Mouse (Mus musculus): Measurements from ENCODE around the gene Cuedc1.
"Not testable (repeated sequence)": the region's sequence is repeated elsewhere in the genome, so short reads cannot be mapped to it uniquely, and the experiment has no call there.

The Cuedc1 gene

DNA sequence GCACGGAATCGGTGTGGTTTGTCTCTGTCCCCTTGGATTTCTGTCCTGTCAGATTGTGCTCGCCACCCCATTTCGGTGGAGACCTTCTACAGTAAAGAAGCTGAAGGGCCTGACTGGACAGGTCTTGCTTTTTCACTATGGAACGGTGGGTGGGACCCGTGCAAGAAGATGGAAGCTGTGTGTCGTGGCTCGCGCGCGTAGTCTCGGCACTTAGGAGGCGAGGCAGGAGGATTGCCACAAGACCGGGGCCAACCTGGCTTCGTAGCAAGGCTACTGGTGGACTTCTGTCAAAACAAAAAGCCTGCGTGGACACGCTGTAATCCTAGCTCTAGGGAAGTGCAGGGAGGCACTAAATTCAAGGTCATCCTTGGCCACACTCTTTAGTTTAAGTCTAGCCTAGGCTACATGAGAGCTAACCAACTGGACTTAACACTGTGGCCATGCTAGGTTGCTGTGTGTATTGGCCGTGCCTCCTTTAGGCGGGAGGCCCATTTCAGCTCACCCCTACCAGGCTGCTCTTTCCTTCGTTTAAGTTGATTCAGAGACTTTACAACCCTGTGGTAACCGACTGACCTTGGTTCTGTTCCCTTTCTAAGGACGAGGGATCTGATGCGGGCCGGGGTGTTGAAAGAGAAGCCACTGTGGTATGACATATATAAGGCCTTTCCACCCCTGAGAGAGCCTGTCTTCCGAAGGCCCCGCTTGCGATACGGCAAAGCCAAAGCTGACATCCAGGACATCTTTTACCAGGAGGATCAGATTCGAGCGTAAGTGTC is 106.9 kb downstream of the Cuedc1 start:
- no peak for DNase-seq

GRCm38 (mm10) chr11:88206576-88206975 is 108.7 kb downstream of the Cuedc1 start:
- DNase-seq, result not testable (repeated sequence)

DNA sequence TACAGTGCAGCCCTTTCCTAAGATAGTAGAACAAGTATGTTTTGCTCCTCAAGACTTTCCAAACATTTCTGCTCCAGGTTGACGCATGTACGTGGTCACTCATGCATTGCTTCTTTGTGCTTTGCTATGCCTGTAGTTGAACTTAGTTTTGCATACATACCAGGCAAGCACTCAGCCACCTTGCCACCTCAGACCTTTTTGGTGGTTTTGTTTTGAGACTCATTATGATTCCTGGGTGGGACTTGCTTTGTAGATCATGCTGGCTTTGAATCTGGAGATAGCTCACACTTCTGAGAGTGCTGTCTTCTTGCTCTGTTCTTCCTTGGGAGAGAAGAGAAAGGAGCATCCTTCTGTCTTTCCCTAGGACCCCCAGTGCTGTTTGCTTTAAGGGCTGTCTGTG is 109.8 kb downstream of the Cuedc1 start:
- no peak for DNase-seq

GRCm38 (mm10) chr11:88211824-88212582 is 114.1 kb downstream of the Cuedc1 start:
- no peak for DNase-seq

DNA sequence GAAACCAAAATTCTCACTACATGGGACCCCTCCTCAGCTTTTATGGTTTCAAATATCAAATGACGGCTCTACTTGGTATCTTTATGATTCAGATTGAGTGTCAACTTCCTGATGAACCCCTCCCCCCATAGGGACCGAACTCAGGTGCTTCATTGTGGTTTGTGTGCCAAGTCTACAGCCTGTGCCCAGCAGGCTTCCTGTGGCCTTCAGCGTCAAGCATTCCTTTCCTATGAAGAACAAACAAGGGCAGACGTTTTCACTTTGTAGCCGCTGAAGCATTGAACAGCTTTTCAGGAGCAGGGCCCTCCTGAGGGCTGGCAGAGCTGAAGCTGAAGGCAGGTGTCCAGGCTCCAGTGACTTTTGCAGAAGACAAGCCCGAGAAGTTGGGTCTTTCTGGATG is 115.9 kb downstream of the Cuedc1 start:
- peak; percentile 36 to 38 for DNase-seq

- DNase-seq, result peak; percentile 82 to 84
Observed at GRCm38 (mm10) chr11:88214881-88215831, 117.3 kb downstream of the Cuedc1 start.

GRCm38 (mm10) chr11:88216231-88216685 is 118.4 kb downstream of the Cuedc1 start:
- DNase-seq, result peak; percentile 86

- DNase-seq, result no peak
Observed at GRCm38 (mm10) chr11:88218155-88218554, 120.3 kb downstream of the Cuedc1 start.

GRCm38 (mm10) chr11:88218586-88218985 is 120.7 kb downstream of the Cuedc1 start:
- DNase-seq, result no peak

DNA sequence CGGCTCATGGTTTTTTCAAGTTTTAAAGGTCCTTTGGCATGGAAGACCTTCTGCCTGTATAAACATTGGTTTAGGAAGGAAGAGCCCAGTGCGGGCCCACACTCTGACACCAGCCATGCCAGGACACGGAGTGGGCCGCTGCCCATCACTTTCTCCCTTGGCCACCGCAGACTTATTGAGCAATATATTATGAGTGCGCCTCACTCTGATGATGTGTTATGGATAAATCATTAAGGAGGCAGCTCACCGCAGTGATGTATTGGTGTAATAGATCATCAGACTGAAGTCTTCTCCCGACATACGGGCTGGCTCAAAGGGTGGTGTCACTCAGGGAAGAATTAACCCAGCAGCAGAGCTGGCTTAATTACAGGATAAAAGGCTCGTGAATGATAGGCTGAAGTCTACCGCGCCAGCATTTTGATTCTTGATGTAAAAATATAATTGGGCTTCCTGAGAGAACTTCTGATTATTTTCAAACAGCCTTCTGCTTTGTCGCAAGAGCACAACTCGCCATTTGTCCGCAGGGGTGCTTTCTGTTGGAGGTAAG is 124.1 kb downstream of the Cuedc1 start:
- no peak for DNase-seq

DNA sequence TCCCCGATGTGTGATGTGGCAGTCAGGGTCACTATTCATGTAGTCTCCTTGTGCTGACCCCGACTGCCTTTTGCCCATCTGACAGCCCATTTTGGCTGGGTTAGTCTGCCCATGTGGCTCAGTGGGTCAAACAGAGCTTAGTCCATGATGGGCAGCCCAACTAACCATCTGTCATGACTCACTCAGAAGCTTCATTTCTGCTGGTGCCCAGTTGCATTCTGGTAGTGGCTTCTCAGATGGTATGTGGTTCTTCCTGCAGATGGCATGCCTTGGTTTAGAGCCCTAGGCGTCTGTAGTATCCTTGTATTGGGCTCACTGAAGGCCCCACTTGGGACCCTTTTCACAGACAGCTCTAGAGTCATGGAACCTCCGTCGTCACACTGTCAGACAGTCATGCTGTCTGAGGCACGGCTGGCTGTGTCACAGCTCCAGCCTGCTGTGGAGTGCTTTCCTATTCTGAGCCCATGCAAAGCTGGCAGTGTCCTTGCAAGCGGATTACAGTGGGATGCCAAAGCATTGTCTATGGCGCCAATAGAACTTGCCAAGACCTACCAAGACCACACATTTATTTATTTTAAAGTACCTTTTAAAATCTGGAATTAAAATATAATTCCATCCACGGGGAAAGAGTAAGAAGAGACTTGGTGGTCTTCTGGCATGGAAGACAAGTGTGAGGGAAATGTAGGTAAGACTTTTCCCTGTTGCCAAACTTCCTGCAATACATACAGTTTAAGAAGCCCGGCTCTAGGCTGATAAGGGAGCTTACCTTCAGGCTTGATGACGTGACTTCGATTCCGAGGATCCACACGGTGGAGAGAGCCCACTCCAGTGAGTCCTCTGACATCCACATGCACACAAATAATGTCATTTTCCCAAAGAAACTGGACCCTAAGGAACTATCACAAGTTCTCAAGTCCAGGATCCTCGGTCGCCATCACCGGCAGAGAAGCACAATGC is 129.4 kb downstream of the Cuedc1 start:
- peak; percentile 23 to 29 for DNase-seq

DNA sequence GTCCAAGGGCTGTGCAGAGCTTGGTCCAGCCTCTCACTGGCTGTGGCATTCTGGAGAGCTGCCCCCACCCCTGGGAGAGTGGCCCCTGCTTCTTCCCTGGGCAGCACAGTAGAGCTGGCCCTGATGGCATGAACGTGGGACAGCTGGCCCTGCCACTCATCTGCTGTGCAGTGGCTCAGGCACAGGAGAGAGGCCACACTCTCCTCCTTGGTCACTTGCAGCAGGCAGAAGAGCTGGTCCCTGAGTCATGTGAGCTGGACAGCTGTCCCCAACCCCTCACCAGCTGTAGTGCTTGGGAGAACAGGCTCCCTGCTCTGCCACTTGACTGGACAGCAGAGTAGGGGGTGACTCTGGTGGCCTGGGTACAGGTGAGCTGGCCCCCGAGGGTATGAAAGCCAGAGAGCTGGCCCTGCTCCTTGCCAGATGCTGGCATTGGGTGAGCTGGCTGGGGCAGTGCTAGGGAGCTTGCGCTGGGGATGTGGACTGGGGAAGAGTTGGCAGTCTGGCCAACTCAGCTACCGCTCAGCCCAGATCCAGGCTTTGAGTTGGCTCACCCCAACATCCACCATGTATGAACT is 133.4 kb downstream of the Cuedc1 start:
- no peak for DNase-seq

DNA sequence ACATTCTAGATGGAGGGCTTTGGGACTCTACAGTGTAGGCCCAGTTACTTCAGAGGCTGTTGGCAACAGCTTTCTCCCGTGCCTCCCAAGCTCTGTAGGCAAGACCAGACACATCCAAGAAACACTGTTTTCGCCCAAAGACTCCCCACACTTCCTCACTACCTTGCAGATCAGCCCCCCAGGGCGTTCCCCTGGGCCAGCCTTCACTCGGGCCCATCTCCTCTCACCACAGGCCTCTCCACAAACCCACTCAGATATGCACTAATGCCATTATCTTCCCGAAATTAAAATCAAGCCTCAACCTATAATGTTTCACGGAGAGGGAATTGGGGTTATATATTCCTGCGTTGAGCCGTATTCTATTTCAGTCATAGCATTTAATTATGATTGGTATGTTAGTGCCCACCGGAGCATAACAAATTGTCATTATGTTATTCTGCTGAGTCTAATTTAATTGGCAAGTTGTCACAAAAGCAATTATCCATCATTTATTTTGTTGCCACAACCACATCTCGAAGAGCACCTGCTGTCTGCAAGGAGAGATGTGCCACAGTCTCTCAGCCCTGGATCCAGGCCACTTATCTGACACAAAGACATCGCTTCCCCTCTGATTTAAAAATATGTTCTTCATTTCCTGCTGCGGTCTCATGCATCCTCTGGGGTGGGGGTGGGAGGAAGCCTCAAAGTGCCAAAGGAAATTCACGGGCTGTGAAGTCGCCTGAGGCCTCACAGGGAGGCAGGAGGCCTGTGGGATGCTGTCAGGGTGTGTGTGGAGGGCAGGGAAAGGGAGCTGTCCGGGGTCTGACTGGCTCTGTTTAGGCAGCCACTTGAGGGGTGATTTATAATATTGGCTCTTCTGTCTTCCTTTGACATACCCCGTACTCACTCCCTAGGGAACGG is 135.9 kb downstream of the Cuedc1 start:
- DNase-seq, result no peak

DNA sequence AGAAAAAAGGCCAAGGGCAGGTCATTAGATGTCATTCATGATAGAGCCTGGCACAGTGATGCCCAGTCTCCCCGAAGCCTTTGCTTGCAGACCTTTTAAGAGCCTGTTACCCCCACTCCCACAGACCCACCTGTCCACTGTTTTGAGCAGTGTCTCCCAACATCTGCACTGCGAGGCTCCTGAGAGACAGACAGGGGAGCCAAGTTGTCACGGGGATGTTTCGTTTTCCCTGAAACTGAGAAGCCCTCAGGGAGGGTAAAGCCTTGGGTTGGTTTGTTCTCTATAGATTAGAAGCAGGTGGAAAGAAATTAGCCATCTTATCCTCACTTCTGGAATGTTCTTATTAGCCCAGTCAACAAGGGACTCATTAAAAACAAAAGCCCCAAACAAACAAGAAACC is 136.9 kb downstream of the Cuedc1 start:
- no peak for DNase-seq

DNA sequence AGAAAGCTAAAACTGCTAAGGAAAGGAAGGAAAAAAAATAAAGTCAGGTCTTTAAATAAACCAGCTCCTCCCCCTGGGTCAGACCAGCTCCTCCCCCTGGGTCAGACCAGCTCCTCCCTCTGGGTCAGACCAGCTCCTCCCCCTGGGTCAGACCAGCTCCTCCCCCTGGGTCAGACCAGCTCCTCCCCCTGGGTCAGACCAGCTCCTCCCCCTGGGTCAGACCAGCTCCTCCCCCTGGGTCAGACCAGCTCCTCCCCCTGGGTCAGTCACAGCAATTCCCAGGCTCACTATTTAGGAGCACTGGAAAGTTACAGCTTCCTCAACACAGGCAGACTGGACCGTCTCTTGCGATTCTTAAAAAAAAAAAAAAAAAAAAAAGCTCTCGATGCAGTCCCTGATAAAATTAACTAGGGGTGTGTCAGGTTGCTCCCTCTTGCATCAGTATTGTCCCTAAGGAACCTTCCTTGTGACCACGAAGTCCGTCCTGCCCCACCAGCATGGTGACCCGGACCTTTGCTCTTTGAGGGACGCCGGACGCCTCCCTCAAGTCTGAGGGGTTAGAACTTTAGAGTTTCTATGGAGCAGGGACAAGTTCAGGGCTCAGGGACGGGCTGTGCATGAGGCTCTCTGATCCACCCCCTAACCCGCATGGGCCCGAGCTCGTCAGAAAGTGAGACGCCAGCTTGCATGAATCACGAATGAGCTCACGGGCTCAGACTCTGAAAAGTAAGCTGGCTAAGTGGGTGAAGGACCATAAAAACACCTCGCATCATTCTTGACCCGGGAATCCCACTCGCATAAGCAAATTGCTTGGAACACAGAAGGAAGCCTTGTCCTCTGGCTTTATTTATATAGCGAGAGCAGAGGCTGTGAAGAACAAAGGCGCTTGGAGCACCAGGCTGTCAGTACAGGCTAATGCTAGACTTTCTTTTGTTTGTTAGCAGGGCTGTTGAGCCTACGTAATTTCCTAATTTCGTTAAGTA is 137.7 kb downstream of the Cuedc1 start:
- no peak for DNase-seq

DNA sequence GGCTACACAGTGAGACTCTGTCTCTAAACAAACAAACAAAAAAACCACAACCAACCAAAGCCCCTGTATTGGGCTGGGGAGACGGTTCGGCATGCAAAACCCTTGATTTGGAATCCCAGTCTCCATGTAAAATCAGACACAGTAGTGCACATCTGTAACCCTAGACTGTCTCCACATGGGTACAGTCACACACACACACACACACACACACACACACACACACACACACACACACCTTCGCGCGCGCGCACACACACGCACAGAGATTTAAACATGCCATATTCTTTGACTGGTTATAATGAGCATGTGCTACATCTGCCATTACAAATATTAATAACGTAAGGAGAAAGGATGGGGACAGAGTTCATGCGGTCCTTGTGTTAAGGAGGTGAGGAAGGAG is 142.4 kb downstream of the Cuedc1 start:
- no peak for DNase-seq

DNA sequence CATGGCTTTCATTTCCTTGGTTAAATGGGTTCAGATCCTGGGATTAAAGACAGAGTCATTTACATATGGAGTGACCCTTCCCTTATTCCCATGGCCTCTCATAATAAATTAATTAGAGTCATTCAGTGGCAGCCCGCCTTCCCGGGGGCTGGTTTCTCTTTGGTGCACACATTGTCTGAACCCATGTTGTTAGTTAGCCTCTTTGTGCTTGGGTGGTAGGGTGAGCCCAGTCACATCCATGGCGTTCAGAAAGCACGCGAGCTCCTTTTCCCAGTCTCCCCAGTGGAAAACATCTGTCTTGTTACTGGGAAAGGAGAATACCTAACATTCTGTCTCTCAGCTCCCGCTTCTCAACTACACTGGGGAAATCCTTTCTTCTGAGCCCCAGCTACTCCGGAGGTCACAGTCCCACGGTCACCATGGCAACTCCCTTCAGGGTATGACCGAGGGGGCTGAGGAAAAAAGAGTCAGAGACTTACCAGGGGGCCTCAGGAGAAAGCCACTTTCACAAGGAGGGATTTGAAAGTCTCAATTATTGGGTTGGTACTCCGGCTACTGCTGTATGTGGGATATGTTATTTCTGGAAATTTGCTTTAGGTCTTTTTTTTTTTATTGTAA is 143.0 kb downstream of the Cuedc1 start:
- DNase-seq, result no peak

All from cerebellum, postnatal 25 days (tissue).